Comparison of ENCODE assay signal across 8 mouse cellular contexts in genomic region chr10:43174326-43175155, GRCm38 (mm10). TPM values are rescaled to one million over a fixed set of nuclear protein-coding genes. Genes with fewer than 3 reads are reported as not detected.
A peak's percentile ranks its signal among the peaks of the same experiment; 100 is the strongest.
DNase-seq lines count a peak whose midpoint lies in the region; ATAC-seq and TF ChIP-seq lines count a peak whose summit lies in the region.

Gene Sobp (minus strand): TSS chr10:43174530.
Gene 9030612E09Rik (plus strand): TSS chr10:43174704.

- DNase-seq in embryo, embryonic 9.5 days (ENCODE audit: extremely low spot score), result peak; percentile 78
- peak; percentile 53 to 74 for DNase-seq in gastrocnemius, postnatal 4 days (ENCODE audit: low spot score in 2 of 2)
- peak; percentile 83 for DNase-seq in left cerebral cortex, postnatal 4 days

- ATAC-seq in megakaryocyte, adult 5-6 weeks (ENCODE audit: poor library complexity, severe bottlenecking), result no peak
- ATAC-seq in intestine, embryonic 15.5 days, result peak; percentile 85
- peak; percentile 88 for ATAC-seq in midbrain, embryonic 16.5 days

- H3K27ac ChIP-seq in intestine, embryonic 15.5 days, result peak within 1 kb of the TSS; percentile 65
- H3K27ac ChIP-seq in midbrain, embryonic 16.5 days (ENCODE audit: low read length), result peak within 1 kb of the TSS; percentile 99
- H3K27ac ChIP-seq in testis, adult 2 months (ENCODE audit: control insufficient read depth, insufficient read depth, low read depth, low read length), result peak within 1 kb of the TSS; percentile 81

- TF ChIP-seq POLR2A in testis, adult 2 months (IDR thresholded peaks at IDR 0.05; ENCODE audit: control insufficient read depth, low read depth, low read length), result peak; percentile 11; the same call in 1 of the 2 replicates

- H3K4me1 ChIP-seq in megakaryocyte, embryonic 14.5 days, result peaks cover 30% of the 10 kb centered on the region
- 0 out of 2 replicates have a peak, but pooled peaks cover 15% of the 10 kb centered on the region for H3K4me1 ChIP-seq in intestine, embryonic 15.5 days (replicated peaks)
- peaks cover 26% of the 10 kb centered on the region for H3K4me1 ChIP-seq in midbrain, embryonic 16.5 days (ENCODE audit: control insufficient read depth, insufficient read depth, low read length)
- H3K4me1 ChIP-seq in testis, adult 2 months (ENCODE audit: control insufficient read depth, insufficient read depth, low read length), result peaks cover 5% of the 10 kb centered on the region

- H3K9me3 ChIP-seq in megakaryocyte, embryonic 14.5 days, result no peaks in the 10 kb centered on the region
- no peaks in the 10 kb centered on the region for H3K9me3 ChIP-seq in intestine, embryonic 15.5 days
- no peaks in the 10 kb centered on the region for H3K9me3 ChIP-seq in midbrain, embryonic 16.5 days (replicated peaks; ENCODE audit: control insufficient read depth, low read length, poor library complexity, severe bottlenecking)

- peak within 1 kb of the TSS; percentile 91 for H3K4me3 ChIP-seq in megakaryocyte, embryonic 14.5 days (replicated peaks)
- peak within 1 kb of the TSS; percentile 72 for H3K4me3 ChIP-seq in intestine, embryonic 15.5 days (replicated peaks)
- peak within 1 kb of the TSS; percentile 86 for H3K4me3 ChIP-seq in midbrain, embryonic 16.5 days (ENCODE audit: low read depth, low read length)
- H3K4me3 ChIP-seq in testis, adult 2 months (ENCODE audit: control insufficient read depth, low read depth, low read length), result peak within 1 kb of the TSS; percentile 85

- WGBS in intestine, embryonic 15.5 days, result under 1% methylated on average over 87 of the region's 91 CpGs
- under 1% methylated on average over 73 of the region's 91 CpGs for WGBS in midbrain, embryonic 16.5 days

- no peak for TF ChIP-seq CTCF in testis, adult 2 months (IDR thresholded peaks at IDR 0.05; ENCODE audit: control insufficient read depth, insufficient read depth, insufficient replicate concordance, low read depth, low read length)

- peaks cover 81% of the 10 kb centered on the region for H3K27me3 ChIP-seq in megakaryocyte, embryonic 14.5 days (replicated peaks)
- peaks cover 33% of the 10 kb centered on the region for H3K27me3 ChIP-seq in intestine, embryonic 15.5 days (replicated peaks)
- H3K27me3 ChIP-seq in midbrain, embryonic 16.5 days (ENCODE audit: control insufficient read depth, insufficient read depth, low read depth, low read length), result no peaks in the 10 kb centered on the region
- H3K27me3 ChIP-seq in testis, adult 2 months (ENCODE audit: control insufficient read depth, insufficient read depth, low read length), result no peaks in the 10 kb centered on the region; the same call in none of the 2 replicates

- H3K36me3 ChIP-seq in megakaryocyte, embryonic 14.5 days (replicated peaks; ENCODE audit: low read length), result no peaks in the 10 kb centered on the region
- H3K36me3 ChIP-seq in intestine, embryonic 15.5 days, result no peaks in the 10 kb centered on the region
- no peaks in the 10 kb centered on the region for H3K36me3 ChIP-seq in midbrain, embryonic 16.5 days (ENCODE audit: control insufficient read depth, insufficient read depth, low read length)
- H3K36me3 ChIP-seq in testis, adult 2 months (ENCODE audit: control insufficient read depth, insufficient read depth, low read length), result no peaks in the 10 kb centered on the region

- intact Hi-C loops in left cerebral cortex, postnatal 4 days (cut with DNase I), result loop anchor here (5.0 to 10.0 kb wide), 3 partner anchors 150 to 303 kb away; partner anchors contain the start of gene Bend3

- H3K4me2 ChIP-seq in intestine, embryonic 15.5 days (replicated peaks), result peak within 1 kb of the TSS; percentile 95
- peak within 1 kb of the TSS; percentile 82 for H3K4me2 ChIP-seq in midbrain, embryonic 16.5 days (ENCODE audit: low read length)

- peak within 1 kb of the TSS; percentile 62 for H3K9ac ChIP-seq in intestine, embryonic 15.5 days
- peak within 1 kb of the TSS; percentile 98 for H3K9ac ChIP-seq in midbrain, embryonic 16.5 days (ENCODE audit: low read depth, low read length)

RNA-seq across cellular contexts. Expression of gene Sobp, which starts in this region (rescaled TPM):
- 0.28 TPM in 1 of 2 replicates, not detected in the other for polyA plus RNA-seq in megakaryocyte, embryonic 14.5 days (2012; ENCODE audit: insufficient read depth, low replicate concordance)
- not detected in 2 replicates for total RNA-seq in megakaryocyte, adult 5-6 weeks (2015)
- not detected in 2 replicates for total RNA-seq in megakaryocyte, adult 5-6 weeks (2017)
- total RNA-seq in gastrocnemius, postnatal 4 days (2021), result 10 to 100 TPM; 21.5 to 25.4 TPM
- polyA plus RNA-seq in intestine, embryonic 15.5 days (2015; fragmentation: Nextera tagmentation; extraction: Ambion mirVana), result 0.96 and 1.1 TPM in 2 replicates
- 100 to 1,000 TPM; 130 to 133 TPM for total RNA-seq in left cerebral cortex, postnatal 4 days (2021)
- 12.4 and 14.4 TPM in 2 replicates for polyA plus RNA-seq in midbrain, embryonic 16.5 days (2015; fragmentation: Nextera tagmentation; extraction: Ambion mirVana)
- 1.7 and 1.8 TPM in 2 replicates for polyA plus RNA-seq in testis, adult 2 months (2012; rRNA removed)

RNA-seq across cellular contexts. Expression of gene 9030612E09Rik, which starts in this region (rescaled TPM):
- polyA plus RNA-seq in megakaryocyte, embryonic 14.5 days (2012; ENCODE audit: insufficient read depth, low replicate concordance), result not detected in 2 replicates
- not detected in 2 replicates for total RNA-seq in megakaryocyte, adult 5-6 weeks (2015)
- not detected in 2 replicates for total RNA-seq in megakaryocyte, adult 5-6 weeks (2017)
- total RNA-seq in gastrocnemius, postnatal 4 days (2021), result 1 to 10 TPM; 1.9 to 2.4 TPM
- polyA plus RNA-seq in intestine, embryonic 15.5 days (2015; fragmentation: Nextera tagmentation; extraction: Ambion mirVana), result 0.29 and 0.48 TPM in 2 replicates
- total RNA-seq in left cerebral cortex, postnatal 4 days (2021), result 1 to 10 TPM; 1.7 to 3.0 TPM
- 1.8 and 2.6 TPM in 2 replicates for polyA plus RNA-seq in midbrain, embryonic 16.5 days (2015; fragmentation: Nextera tagmentation; extraction: Ambion mirVana)
- polyA plus RNA-seq in testis, adult 2 months (2012; rRNA removed), result 0.49 and 0.52 TPM in 2 replicates

Comparison
In these comparisons a context has a peak if more than half of its experiments do, and no peak if none do; other contexts are left out.
1. RNA of gene Sobp (total RNA-seq): 130 to 133 TPM in left cerebral cortex, postnatal 4 days and 21.5 to 25.4 TPM in gastrocnemius, postnatal 4 days; not detected in megakaryocyte, adult 5-6 weeks; every median in the first group is over 10 times any median in the second.
2. RNA of gene Sobp (total RNA-seq): 130 to 133 TPM in left cerebral cortex, postnatal 4 days; 21.5 to 25.4 TPM in gastrocnemius, postnatal 4 days; every median in the first group is over 4 times any median in the second.
3. Peak in every context shown above with its lines, with median percentiles within 50 percentile points of each other: H3K4me3 ChIP-seq, DNase-seq and H3K27ac ChIP-seq.